Mouse (Mus musculus) WW6 (cell line): ENCODE data around the gene Msmp.
A peak's percentile ranks its signal among the peaks of the same experiment; 100 is the strongest.

Source experiments
- DNase-seq: peaks from one replicate; pipeline ENCODE4 v3.0.0-alpha.2; 2013; ENCODE audit warnings: low read depth, low spot score

The Msmp gene

DNA sequence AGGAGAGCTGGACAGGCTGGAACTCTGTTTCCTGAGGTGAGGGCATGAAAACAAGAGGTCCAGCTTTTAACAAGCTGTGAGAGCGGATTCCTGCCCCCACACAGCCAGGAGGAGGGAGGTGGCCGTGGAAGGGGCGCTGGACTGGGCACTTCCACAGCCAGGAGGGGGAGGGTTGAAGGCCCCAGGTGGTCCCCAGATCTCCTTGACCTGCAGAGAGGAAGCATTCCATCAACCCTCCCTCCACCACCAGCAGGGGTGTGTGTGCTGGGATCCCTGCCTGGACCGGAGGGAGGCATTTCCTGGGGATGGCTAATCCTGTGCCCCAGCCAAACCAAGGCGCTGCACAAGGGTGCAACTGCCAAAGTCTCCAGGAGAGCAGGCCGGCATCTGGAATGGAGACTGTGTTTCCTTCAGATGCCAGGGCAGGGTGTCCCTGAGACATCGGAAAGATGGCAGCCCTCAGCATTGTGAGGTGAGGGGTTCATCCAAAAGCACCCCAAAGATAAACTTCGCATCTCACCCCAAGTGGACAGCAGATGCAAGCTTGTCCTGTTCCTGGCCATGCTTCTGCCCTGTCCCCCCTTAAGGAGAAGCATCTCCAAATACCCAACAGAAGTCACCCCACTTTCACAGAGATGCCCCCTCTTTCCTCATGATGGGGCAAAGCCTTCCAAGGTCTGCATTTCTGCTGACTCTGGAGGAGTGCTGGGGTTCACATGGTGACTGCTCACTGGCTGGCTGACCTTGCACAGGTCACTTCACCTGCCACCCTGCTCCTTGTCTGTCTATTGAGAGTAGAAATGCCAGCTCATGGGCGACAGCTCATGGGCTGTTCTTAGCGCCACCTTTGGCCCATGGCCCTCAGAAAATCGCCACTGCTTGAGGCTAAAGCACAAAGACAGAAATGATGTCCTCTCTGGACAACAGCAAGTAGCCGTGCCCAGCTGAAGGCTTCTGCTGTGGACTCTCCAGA is at the start of gene Msmp:
TSS of gene Msmp (minus strand) at position 51 of the 973 bp plus-strand sequence.
- DNase-seq, result no peak

GRCm38 (mm10) chr4:43633736-43634135 is 49.4 kb upstream of the Msmp start:
- DNase-seq, result no peak

DNA sequence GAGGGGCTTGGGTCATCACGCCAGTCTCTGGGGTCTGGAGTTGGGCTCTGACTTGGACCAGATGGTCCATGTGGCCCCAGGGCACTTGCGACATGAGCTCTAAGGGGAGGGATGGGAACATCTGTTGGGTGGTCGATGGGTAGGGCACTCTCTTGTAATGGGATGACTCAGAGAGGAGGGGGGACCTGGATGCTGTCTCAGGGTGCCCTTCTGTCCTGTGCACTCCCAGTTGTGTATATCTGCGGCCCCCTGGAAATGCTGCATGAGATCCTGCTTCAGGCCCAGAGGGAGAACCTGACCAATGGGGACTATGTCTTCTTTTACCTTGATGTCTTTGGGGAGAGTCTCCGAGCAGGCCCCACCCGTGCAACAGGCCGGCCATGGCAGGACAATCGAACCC is 49.0 kb upstream of the Msmp start:
- no peak for DNase-seq

- no peak for DNase-seq
Observed at GRCm38 (mm10) chr4:43631956-43632920, 47.9 kb upstream of the Msmp start.

GRCm38 (mm10) chr4:43631046-43631955 is 47.0 kb upstream of the Msmp start, which contains the start of gene Npr2:
Gene Npr2 (plus strand): TSS chr4:43631935.
- no peak for DNase-seq

- DNase-seq, result no peak
Observed at GRCm38 (mm10) chr4:43630671-43631045, 46.4 kb upstream of the Msmp start.

GRCm38 (mm10) chr4:43630030-43630581 is 45.8 kb upstream of the Msmp start:
- peak; percentile 52 for DNase-seq

- no peak for DNase-seq
Observed at GRCm38 (mm10) chr4:43629106-43629817, 45.0 kb upstream of the Msmp start.

DNA sequence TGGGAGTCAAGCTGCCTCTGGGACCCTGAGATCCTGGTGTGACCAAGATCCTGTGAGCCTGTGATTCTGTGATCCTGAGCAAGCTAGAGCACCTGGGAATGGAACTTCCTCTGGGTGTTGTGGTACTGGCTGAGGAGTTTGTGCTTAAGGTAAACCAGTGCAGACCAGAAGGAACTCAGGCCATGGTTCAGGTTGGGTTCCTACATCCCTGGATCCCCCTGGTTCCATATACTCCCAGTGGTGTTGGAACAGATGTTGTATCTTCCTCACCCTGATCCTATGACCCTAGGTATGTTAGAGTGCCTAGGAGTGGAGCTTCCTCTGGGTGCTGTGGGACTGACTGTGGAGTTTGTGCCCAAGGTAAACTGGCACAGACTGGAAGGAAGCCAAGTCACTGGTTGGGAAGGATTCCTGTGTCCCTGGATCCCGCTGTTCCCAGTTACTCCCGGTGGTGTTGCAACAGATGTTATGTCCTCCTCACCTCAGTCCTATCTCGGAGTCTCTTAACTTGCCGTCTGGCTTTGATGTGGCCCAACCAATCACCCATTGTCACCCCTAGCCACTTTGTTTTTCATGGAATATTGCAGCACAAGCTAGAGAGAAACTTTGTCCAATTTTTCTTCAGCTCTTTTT is 36.0 kb upstream of the Msmp start:
- no peak for DNase-seq

- DNase-seq, result no peak
Observed at GRCm38 (mm10) chr4:43613060-43613730, 28.9 kb upstream of the Msmp start.

- no peak for DNase-seq
Observed at GRCm38 (mm10) chr4:43612534-43612933, 28.2 kb upstream of the Msmp start.

DNA sequence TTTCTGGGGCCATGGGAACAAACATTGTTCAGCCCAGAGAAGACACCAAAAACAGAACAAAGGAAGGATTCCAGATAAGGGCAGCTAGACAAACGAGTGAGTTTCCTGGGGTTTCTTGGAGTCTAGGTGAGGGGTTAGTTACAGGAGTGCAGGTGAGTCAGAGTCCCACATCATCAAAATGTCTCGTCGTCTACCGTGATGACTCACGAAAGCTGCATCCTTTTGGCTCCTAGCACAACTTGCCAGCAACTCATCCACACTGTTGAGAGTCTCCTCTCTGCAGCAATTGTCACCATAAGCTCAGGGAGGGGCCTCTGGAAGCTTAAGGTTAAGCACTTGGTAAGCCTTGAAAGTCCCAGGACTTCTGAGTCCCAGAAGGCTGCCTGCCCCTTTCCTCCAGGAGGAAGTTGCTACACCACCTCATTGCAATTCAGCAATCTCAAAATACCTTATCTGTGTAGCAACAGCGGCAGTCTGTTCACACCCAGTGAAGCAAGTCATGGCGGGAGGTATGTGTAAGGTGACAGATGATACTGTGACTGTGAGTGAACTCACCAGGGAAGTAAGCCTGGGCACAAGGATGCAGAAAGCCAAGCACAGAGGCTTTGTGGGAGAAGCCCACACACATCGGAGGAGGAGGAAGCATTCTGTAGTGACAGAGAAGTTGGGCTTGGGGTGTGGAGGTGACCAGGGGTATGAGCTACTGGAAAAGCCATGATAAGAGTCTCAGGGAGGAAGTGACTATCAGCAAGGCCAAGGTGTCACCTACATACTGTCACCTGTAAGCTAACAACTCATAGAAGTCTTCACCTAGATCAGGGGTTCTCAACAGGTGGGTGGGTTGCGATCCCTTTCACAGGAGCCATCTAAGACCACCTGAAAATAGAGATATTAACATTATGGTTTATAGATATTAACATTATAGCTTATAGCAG is 20.7 kb upstream of the Msmp start:
- DNase-seq, result no peak

GRCm38 (mm10) chr4:43604099-43604498 is 19.8 kb upstream of the Msmp start:
- no peak for DNase-seq

GRCm38 (mm10) chr4:43600195-43600934 is 16.1 kb upstream of the Msmp start:
- no peak for DNase-seq

- DNase-seq, result no peak
Observed at GRCm38 (mm10) chr4:43598650-43599380, 14.5 kb upstream of the Msmp start.

GRCm38 (mm10) chr4:43598200-43598599 is 13.9 kb upstream of the Msmp start:
- no peak for DNase-seq
